Mouse (Mus musculus) gastrocnemius, postnatal 4 days (tissue): ENCODE results near the gene Yes1. TPM values are rescaled to one million over a fixed set of nuclear protein-coding genes. Genes with fewer than 3 reads are reported as not detected.
"Not testable (repeated sequence)": the region's sequence is repeated elsewhere in the genome, so short reads cannot be mapped to it uniquely, and the experiment has no call there.

Experiments used
- DNase-seq, 2 experiments: peaks; one replicate each; pipeline ENCODE4 v3.0.0; 2021 to 2022; ENCODE audit warnings: low spot score in 2 of 2, mixed read lengths in 2 of 2
- long read RNA-seq, 2 experiments: library from polyadenylated mRNA; stranded (forward); transcript quantifications; one replicate each; pipeline ENCODE4 v2.0.0; 2021
- total RNA-seq, 2 experiments: library from RNA; stranded (reverse); gene quantifications; 2 replicates each; pipeline ENCODE4 v1.2.3; 2021

Gene Yes1
- 10 to 100 TPM; 30.3 to 35.0 TPM for total RNA-seq
- long read RNA-seq, experiment 1, full-length matches to known transcripts = 10 of 16 reads
- long read RNA-seq, experiment 1, partial matches to known transcripts = 0 of 16 reads
- long read RNA-seq, experiment 1, other reads (novel, unspliced or antisense) = 6 of 16 reads
- long read RNA-seq, experiment 2, full-length matches to known transcripts = 14 of 21 reads
- long read RNA-seq, experiment 2, partial matches to known transcripts = 3 of 21 reads
- long read RNA-seq, experiment 2, other reads (novel, unspliced or antisense) = 4 of 21 reads

DNA sequence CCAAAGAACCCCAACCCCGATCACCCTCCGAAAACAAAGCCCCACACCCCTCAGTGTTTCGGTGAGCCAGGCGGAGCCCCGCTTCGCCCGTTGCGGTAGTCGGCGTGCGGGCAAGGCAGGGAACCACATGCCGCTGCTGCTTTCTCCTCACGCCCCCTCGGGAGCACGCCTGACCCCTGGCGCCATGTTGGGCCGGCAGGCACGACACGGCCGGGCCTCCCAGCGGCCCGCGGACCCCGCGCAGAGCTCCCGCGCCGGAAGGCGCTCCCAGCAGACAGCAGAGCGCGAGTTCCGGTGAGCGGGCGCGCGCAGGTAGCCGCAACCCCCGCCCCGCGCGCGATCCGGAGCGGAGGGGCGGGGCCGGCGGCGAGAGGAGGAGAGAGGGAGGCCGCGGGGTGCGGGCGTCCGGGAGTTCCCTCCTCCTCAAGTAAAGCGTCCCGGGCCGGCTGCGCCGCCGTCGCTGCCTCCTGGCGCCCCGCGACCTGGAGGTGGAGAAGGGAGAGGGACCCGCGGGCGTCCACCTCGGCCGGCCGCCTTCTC lies at the start of gene Yes1:
Yes1 (plus strand) TSS at position 371 of the 540 bp plus-strand sequence.
- DNase-seq = peak; percentile 71 to 82

DNA sequence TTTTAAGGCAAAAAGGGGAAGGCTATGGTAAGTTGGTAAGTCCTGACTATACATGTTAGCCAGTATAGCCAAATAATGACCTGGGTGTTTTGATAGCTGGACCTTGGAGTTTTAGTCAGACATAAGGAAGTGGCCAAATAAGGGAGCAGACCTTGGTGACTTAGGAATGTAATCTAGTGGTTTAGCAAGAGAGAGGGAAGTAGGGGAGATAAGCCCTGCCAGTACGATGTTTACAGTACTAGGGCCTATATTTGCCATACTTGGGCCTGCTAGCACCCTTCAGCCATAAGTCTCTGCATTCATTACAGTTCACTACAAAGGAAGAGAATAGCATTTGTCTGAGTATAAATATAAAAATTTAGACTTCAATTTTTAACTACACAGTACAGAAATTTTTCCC lies 46.3 kb upstream of the Yes1 start:
- no peak for DNase-seq

DNA sequence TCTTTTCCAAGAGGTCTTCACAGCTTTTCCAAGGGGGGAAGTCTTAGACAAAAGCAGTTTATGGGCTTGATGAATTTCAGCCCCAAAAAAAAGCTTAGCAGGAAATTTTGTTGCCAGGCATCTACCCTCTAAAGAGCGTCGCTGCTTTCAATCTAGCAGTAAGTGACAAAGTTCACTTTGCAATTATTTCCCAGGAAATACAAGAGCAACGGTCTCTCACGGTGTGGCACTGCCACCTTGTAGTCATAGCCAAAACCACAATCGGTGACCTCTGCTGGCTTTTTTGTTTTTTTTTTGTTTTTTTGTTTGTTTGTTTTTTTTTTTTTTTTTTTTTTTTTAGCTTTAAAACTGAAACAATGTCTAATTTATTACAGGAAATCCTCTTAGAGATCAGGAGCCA lies 39.2 kb upstream of the Yes1 start:
- DNase-seq = no peak

DNA sequence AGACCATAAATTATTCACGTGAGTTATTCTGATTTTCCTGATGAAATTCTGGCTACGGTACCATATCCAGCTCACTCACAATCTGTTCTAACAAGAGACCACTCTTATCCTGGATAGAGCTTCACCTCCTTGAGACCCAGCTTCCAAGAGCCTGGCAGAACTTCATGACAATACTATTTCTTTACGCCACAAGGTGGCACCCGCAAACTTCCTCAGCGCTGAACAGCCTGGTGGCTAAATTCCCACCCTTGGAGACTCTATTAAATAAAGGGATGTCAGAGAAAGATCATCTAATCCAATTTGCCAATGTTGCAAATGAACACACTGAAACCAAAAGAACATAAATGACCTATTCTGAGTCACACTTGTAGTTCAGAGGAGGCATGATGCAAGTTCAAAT lies 22.8 kb upstream of the Yes1 start:
- peak; percentile 18 to 42 for DNase-seq

DNA sequence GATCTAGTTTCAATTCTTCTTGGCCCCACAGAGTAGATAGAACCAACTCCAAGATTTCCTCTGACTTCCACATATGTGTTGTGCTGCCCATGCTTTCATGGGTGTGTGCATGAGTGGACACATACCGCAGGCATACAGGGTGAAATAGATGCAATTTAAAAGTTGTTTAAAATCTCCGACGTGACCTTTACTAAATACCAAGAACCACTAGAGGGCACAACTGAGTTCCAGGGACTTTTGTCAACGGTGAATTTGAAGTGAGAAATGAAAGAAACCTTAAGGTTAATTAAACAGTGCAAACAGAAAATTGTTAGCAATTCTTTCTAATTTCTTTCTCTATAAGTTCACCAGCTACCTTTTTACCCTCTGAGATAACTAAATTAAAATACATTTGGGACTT lies 17.2 kb upstream of the Yes1 start:
- no peak for DNase-seq

DNA sequence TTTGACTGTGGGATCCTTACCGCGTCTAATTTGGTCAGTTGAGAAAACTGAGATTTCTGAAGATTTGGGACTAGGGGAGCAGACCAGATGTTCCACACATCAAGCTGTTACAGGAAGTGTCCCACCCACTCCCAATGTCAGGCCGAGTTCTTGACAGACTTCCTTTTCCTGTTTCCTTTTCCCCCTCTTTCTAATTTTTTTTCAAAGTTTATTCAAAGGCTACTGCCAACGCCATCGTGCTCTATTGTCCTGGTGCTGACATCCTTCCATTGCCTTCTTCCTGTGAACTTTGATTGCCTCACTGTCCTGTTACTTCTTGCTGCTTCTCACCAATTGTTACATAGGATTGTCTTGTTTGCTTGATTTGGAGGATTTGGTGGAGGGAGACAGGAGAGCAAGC lies 16.6 kb upstream of the Yes1 start:
- no peak for DNase-seq

DNA sequence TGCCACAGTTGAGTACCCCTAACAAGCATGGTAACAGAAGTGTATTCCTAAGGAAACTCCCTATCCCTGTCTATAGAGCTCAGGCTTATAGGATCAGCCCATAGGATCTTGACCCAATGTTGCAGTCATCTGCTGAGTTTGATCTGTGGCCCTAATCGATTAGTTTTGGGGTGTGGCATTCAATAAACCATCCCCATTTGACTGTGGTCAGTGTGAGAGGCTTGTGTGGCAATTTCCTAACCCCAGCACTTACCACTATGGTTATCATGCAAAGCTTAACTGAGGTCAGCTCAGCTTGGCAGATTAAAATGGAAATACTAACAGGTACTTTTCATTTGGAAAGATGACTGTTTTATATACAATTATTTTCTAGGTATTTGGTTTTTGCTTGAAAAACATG lies 5.1 kb upstream of the Yes1 start:
- no peak for DNase-seq

DNA sequence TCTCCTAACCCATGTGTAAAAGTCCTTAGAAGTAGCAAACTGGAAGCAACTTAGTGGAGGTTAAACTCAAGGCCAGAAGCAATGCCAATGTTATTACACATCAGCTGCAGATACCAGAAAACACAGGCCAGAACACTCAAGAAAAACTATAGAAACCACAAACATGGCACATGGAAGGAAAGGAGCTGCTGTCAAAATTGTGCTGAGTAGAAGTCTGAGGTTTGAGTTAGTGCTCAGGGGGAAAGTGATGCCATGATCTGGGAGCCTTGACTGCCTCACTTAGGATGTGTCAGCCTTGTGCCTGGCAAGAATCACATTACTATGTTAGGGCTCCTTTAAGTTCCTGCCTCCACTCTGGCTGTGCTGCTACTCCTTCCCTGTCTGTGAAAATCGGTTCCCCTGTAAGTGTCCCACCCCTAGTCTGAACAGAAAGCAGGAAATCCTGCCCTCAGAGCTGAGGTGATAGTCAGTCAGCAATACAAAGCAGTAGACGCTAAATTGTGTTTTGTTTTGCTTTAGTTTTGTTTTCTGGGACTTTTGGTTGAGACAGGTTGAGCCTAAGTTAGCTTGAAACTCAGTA lies 3.1 kb upstream of the Yes1 start:
- no peak for DNase-seq

DNA sequence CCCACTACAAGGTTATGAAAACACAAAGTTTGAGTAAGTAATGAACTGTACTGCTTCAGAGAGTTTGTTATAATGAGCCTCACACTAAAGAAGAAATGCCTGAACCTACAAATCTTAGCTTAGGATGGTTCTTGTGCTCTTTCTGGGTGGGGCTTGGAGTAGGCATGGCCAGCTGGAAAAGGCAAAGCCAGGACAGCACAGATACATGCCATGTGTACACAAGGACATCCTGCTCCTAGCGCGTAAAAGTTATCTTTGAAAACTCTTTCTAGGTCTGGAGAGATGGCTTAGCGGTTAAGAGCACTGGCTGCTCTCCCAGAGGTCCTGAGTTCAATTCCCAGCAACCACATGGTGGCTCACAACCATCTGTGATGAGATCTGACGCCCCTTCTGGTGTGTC lies 2.5 kb upstream of the Yes1 start:
- DNase-seq = no peak

DNA sequence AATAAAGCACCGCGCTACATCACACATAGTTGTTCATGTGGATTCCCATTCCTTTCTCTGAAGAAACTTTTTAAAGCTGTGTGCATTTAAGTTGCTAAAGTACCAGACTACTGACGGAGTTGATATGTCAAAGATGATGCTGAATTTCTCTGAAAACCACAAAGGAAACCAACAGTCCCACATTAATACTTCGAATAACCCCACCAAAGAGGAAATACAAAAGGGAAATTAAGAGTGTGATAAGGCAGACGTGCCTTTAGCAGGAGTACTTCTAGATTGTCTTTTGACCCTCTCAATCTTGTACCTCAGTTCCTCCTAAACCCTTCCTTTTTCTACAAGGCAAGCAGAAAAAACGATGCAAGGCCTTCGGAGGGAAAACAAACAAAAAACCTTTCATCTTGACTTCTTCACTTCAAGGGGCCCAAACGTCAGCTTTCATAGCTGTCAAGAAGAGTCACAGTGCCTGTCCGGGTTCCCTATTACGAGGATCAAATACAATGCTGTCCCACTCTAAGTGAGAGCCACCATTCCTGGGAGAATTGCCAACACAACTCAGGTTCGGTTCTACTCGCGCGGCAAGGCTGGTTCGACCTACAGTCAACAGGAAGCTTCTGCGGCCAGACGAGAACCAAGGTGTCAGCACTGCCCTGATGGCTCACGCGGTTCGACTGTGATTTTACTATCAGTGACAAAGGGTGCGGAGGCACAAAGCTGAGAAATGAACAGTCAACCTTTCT lies 739 bp upstream of the Yes1 start:
- DNase-seq = peak; percentile 18 to 42

DNA sequence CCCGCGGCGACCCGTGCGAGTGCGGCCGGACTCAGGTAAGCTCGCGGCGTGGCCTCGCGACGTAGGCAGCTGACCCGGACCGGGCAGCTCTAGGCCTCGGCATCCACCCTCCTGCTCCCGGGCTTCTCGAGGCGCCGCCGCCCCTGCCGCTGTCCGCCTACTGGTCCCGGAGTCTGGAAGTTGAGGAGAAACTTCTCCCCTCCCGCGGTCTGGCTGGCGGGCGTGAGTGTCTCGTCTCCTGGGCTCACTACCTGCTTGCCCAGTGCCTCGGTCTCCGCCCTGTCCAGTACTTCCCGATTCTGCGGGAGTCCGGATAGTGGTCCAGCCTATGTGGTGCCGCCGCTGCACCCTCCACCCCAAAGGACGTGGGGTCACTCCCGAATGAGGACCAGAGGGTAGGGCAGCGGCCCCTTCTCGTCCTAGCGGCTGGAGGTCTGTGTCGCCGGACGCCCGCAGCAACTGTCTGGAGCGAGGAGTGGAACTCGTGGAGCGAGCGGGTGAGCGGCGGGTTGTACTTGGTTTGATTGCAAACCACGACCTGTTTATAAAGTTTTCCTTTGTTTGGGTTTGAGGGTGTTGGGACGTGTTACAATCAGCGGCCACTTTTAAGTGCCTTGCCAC lies 480 bp downstream of the Yes1 start:
- DNase-seq = peak; percentile 47 to 57

DNA sequence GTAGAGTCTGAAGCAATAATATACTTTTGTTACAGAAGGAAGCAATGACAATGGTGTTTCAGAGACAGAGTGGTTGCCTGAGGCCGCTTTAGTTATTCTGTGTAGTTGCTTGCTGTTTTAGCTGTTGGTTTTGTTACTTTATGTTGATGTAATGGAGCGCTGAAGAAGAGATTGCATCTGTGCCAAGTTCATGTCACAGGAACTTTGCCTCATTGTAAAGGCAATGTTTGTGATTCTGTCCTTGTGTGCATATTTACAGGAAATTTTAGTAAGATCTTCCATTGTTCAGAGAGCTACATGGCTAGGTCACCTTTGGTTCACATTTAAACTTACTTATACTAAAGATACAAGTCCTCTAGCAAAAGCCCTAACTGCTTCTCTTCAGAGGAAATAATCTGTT lies 3.3 kb downstream of the Yes1 start:
- DNase-seq = no peak

DNA sequence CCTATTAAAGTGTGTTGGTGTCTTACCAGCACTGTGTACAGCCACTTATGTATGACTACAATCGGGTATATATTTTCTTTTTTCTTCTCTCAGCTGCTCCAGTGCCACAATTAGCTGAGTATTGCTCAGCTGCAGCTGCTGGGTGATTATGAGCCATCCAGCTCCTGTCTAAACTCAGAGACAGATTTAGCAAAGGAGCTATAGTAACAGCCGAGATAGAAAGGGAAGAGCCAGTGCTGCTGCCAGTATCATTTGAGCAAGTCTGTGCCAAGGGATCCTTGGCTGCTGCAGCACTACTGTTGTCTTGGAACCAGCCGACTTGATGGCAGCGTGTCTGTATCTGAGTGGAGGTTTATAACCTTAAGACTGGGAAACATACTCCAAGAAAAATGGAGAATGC lies 3.7 kb downstream of the Yes1 start:
- no peak for DNase-seq

DNA sequence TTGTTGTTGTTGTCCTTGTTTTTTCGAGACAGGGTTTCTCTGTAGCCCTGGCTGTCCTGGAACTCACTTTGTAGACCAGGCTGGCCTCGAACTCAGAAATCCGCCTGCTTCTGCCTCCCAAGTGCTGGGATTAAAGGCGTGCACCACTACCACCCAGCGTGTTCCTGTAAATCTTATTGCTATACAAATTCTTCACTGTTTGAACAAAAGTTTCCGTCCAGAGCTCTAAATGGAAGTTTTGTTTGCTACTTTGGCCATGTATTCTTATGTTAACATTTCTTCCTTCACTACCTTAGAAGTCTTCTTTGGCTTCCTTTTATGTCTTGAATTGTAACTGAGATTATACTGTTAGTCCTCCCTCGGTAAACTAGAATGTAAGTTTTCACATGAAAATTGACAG lies 5.5 kb downstream of the Yes1 start:
- not testable (repeated sequence) for DNase-seq

DNA sequence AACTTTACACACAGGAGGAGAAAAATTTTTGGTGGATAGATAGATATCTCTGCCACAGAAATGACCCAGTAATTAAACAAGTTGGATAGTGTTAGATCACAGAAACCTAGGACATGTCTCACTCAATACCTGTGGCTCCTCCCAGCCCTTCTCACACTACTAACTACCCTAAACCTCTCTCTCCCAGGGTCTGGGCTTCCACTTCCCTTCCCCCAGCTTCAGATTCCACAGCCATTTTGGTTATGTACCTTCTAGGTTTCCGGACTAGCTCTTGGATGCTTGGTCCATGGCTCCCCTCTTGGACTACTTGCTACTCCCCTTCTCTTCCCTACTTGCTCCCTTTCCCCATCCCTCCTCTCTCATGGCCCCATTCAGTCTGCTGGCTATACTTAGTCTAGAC lies 6.9 kb downstream of the Yes1 start:
- no peak for DNase-seq

DNA sequence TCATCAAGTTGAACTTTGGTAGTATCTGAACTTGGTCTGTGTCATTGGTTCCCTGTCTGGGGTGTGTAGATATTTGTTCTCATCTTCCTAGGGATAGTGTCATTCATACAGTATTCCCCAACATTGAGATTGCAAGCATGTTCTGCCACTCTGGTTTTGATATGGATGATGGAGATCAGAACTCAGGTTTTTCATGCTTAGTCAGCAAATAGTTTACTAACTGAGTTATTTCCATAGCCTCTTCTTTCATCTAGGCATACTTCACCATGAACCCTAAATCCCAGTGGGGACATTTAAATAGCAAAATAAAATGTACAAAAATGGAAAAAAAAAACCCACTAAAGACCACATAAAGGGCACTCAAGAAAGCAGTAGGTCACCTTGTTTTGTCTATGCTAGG lies 12.7 kb downstream of the Yes1 start:
- no peak for DNase-seq

DNA sequence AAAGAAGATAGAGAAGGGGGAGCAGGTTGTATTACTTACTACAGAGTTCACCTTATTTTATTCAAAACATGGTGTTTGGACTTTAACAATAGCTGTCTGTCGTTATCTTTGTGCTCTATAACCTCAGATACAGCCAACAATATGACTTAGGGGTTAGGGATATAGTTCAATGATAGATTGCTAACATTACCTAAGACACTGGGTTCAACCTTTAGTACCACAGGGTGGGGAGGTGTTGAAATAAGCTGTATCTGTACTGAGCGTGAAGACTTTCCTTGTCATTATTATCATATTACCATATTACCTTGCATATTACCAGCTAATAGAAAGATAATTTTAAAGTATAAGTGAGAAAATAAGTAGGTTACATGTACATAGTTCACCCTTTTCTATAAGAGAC lies 13.8 kb downstream of the Yes1 start:
- DNase-seq = no peak

DNA sequence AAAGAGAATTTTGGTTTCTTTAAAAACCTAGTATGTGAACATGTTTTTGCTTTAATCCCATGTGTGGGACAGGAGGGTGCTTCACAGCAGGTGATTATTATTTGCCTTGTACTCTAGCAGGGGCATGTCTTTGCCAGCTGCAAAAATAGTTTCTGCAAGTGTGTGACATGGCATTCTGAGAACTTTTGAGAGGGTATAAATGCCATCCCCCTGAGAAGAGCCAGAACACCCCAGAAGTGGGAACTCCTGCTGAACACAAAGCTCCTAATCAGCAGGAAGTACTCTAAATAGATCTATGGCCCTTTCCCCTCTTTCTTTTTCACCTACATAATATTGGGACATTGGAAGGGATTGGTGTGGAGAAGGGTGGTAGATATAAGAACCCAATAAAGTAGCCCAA lies 22.2 kb downstream of the Yes1 start:
- no peak for DNase-seq

DNA sequence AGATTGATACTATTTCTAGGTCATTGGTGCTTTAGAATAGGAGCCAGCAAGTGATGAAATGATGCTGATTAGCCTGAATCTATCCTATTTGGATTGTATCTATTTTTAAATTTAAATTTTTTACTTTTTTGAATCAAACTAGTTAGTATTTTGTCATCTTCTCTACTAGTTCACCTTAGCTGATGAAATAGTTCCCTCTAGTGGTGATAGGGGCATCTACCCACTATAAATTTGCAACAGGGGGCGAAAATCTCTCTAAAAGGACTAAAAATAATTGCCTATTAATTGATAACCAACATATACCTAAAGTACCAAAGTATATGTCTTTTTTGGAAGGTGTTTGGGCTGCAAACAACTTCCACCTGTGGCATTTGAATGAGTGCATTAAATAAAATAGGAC lies 46.4 kb downstream of the Yes1 start:
- no peak for DNase-seq

DNA sequence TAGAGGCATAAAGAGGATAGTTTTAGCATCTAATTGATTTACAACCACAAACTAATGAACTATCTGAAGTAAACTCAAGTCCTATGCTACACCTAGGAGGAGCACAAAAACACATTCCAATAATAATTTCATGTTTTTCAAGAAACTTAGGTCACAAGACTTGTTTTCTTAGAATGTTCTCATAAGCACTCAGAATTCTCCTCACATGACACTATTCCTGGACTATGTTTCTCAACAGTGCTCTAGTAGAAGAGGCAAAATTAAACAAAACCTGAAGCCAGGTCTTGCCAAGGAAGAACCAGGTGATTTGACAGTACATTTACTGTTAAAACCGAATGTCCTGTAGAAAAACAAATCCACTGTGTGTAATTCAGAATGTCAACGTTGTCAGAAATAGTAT lies 71.5 kb downstream of the Yes1 start:
- no peak for DNase-seq

DNA sequence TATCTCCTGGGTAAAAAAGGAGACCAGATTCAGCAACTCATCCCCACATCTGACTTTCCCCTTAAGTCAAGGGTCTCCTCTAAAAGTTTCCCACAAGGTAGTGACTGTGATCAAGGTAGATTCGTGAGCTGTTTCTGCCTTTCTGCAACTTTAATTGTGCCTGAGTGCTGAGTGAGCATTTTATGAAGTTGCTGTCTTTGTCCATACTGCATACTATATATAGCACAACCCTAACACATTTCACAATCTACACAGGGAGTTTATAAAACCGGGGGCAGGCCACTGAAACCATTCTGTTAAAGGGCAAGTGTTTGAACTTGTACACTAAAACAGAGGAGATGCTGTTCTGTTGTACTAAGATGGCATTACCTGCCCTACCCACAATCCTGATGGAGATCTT lies 82.4 kb downstream of the Yes1 start:
- no peak for DNase-seq
